Mouse (Mus musculus): ENCODE results near the gene Ssx2ip.

GRCm38 (mm10) chr3:146423710-146424109 is 19.3 kb downstream of the Ssx2ip start:
- TF ChIP-seq CTCF (IDR thresholded peaks at IDR 0.05; ENCODE audit: low read depth) = peak; percentile 51
- TF ChIP-seq EP300 (IDR thresholded peaks at IDR 0.05; ENCODE audit: low read depth) = no peak

Measured in liver, postnatal 0 days (tissue).